Mouse (Mus musculus): ENCODE results near the gene Ptpru.

- no peak for TF ChIP-seq CTCF (IDR thresholded peaks at IDR 0.05; ENCODE audit: extremely low read depth, insufficient read length, insufficient replicate concordance, low read depth, low read length)
- TF ChIP-seq POLR2A (IDR thresholded peaks at IDR 0.05; ENCODE audit: low read depth, low read length): no peak
Measured at GRCm38 (mm10) chr4:131824939-131825338, 13.1 kb downstream of the Ptpru start.
